Mouse (Mus musculus) ES-E14 (cell line): ENCODE data around the gene Rbp2.

Experiments used
- HCFC1 ChIP-seq: IDR thresholded peaks from 2 replicates; pipeline ENCODE4 v1.6.1; 2012; ENCODE audit warnings: low read length, inconsistent platforms, borderline replicate concordance; ENCODE audit not compliant: insufficient read depth
- MAFK ChIP-seq: IDR thresholded peaks from 2 replicates; pipeline ENCODE4 v1.6.1; 2014; ENCODE audit warnings: mild to moderate bottlenecking, low read depth, low read length, inconsistent platforms; ENCODE audit not compliant: insufficient read depth
- ZC3H11A ChIP-seq: IDR thresholded peaks from 2 replicates; pipeline ENCODE4 v1.6.1; 2012; ENCODE audit warnings: low read depth, mild to moderate bottlenecking, inconsistent platforms, low read length, borderline replicate concordance
- ZNF384 ChIP-seq: IDR thresholded peaks from 2 replicates; pipeline ENCODE4 v1.6.1; 2012; ENCODE audit warnings: low read depth, low read length, inconsistent platforms

DNA sequence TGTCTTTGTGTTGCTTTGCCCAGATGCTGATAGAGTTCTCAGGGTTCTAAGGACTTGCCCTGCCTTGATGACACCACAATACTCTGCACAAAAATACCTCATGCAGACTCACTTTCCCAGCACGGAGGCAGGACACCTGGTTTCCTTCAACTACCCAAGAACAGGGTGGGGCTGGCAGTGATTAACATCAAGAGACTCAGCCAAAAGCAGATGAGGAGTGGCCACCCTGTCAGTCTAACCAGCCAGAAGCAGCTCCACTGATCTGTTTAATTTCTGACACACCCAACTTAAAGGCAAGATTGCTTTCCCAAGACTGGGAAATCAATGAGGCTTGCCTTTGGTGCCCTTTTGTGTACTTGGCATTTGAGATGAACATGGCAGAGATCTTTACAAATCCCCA lies 6.9 kb downstream of the Rbp2 start:
- TF ChIP-seq HCFC1 (no peak), ZC3H11A (no peak), MAFK (no peak), ZNF384 (no peak)
